Mouse (Mus musculus) intestine, embryonic 16.5 days (tissue): ENCODE results near the gene Nacc2. TPM values are rescaled to one million over a fixed set of nuclear protein-coding genes. Genes with fewer than 3 reads are reported as not detected.

ENCODE experiments used
- ATAC-seq: fragments of 200-750 bp; cut with Nextera tagmentation; 2 replicates; pipeline ENCODE4 v1.8.0; 2017; ENCODE audit warnings: moderate TSS enrichment, moderate library complexity
- H3K27ac ChIP-seq: fragments of 300-500 bp; sonication (generic); 2 replicates; pipeline ENCODE4 v1.5.1; 2014; ENCODE audit warnings: mild to moderate bottlenecking, low read length
- H3K27me3 ChIP-seq: fragments of 300-500 bp; sonication (generic); replicated peaks from 2 replicates; pipeline ENCODE4 v1.6.1; 2014; ENCODE audit warnings: low read length, control low read depth, mixed read lengths; ENCODE audit not compliant: control insufficient read depth, insufficient read depth
- H3K36me3 ChIP-seq: fragments of 300-500 bp; sonication (generic); 2 replicates; pipeline ENCODE4 v1.6.1; 2014; ENCODE audit warnings: low read length, control low read depth; ENCODE audit not compliant: control insufficient read depth, insufficient read depth
- H3K4me1 ChIP-seq: fragments of 300-500 bp; sonication (generic); 2 replicates; pipeline ENCODE4 v1.6.1; 2014; ENCODE audit warnings: low read length, control low read depth, mixed read lengths; ENCODE audit not compliant: control insufficient read depth, insufficient read depth
- H3K4me2 ChIP-seq: fragments of 300-500 bp; sonication (generic); 2 replicates; pipeline ENCODE4 v1.6.1; 2014; ENCODE audit warnings: low read depth, low read length, control low read depth
- H3K4me3 ChIP-seq: fragments of 300-500 bp; sonication (generic); 2 replicates; pipeline ENCODE4 v1.5.1; 2014; ENCODE audit warnings: mild to moderate bottlenecking, low read length
- H3K9ac ChIP-seq: fragments of 300-500 bp; sonication (generic); 2 replicates; pipeline ENCODE4 v1.6.1; 2014; ENCODE audit warnings: low read depth, low read length
- H3K9me3 ChIP-seq: fragments of 300-500 bp; sonication (generic); 2 replicates; pipeline ENCODE4 v1.6.1; 2016; ENCODE audit warnings: low read length, control low read depth; ENCODE audit not compliant: control insufficient read depth
- WGBS: fragments of 180-500 bp; shearing (Covaris S2); extraction: QIAGEN DNeasy Blood & Tissue Kit; methylation state at CpG from one replicate; pipeline ENCODE4 v1.1.7; 2014; 5-methylcytosine and 5-hydroxymethylcytosine counted together
- polyA plus RNA-seq: library from polyadenylated mRNA; unstranded; fragments of >200 nt; fragmentation: Nextera tagmentation; extraction: Ambion mirVana; gene quantifications from 2 replicates; pipeline ENCODE4 v1.2.1, GENCODE M21; 2015

The Nacc2 gene
- polyA plus RNA-seq, 1 experiment from 2014 or later, result 18.6 TPM

GRCm38 (mm10) chr2:26090876-26091770 is 31.9 kb downstream of the Nacc2 start:
- Histone ChIP-seq H3K4me3 (peak overlapping the region; percentile 51), H3K36me3 (no peaks in the 10 kb centered on the region), H3K27ac (peak overlapping the region; percentile 53), H3K9ac (peak overlapping the region; percentile 73), H3K4me2 (peak overlapping the region; percentile 98), H3K9me3 (no peaks in the 10 kb centered on the region), H3K27me3 (0 out of 2 replicates have a peak, but pooled peaks cover 2% of the 10 kb centered on the region), H3K4me1 (peaks cover 15% of the 10 kb centered on the region)
- 2% methylated on average over 39 of the region's 39 CpGs for WGBS
- peak; percentile 39 for ATAC-seq

- H3K4me3 ChIP-seq, result no peak overlapping the region
- H3K4me1 ChIP-seq, result peaks cover 15% of the 10 kb centered on the region
- H3K9me3 ChIP-seq, result no peaks in the 10 kb centered on the region
- no peak overlapping the region for H3K27ac ChIP-seq
- H3K27me3 ChIP-seq, result 0 out of 2 replicates have a peak, but pooled peaks cover 2% of the 10 kb centered on the region
- H3K9ac ChIP-seq, result no peak overlapping the region
- no peak for ATAC-seq
- 76% methylated on average over 2 of the region's 2 CpGs for WGBS
- H3K36me3 ChIP-seq, result no peaks in the 10 kb centered on the region
- no peak overlapping the region for H3K4me2 ChIP-seq
Observed at GRCm38 (mm10) chr2:26089005-26089404, 34.0 kb downstream of the Nacc2 start.

- Histone ChIP-seq H3K9ac (no peak overlapping the region), H3K4me3 (no peak overlapping the region), H3K9me3 (no peaks in the 10 kb centered on the region), H3K4me1 (peaks cover 12% of the 10 kb centered on the region), H3K36me3 (no peaks in the 10 kb centered on the region), H3K27me3 (0 out of 2 replicates have a peak, but pooled peaks cover 2% of the 10 kb centered on the region), H3K4me2 (no peak overlapping the region), H3K27ac (no peak overlapping the region)
- WGBS, result 69% methylated on average over 4 of the region's 4 CpGs
- peak; percentile 71 for ATAC-seq
Observed at GRCm38 (mm10) chr2:26086926-26087600, 36.0 kb downstream of the Nacc2 start.

- Histone ChIP-seq H3K4me2 (no peak overlapping the region), H3K9ac (no peak overlapping the region), H3K9me3 (no peaks in the 10 kb centered on the region), H3K4me3 (no peak overlapping the region), H3K27me3 (0 out of 2 replicates have a peak, but pooled peaks cover 2% of the 10 kb centered on the region), H3K27ac (no peak overlapping the region), H3K4me1 (peaks cover 7% of the 10 kb centered on the region), H3K36me3 (no peaks in the 10 kb centered on the region)
- ATAC-seq, result no peak
- 82% methylated on average over 4 of the region's 4 CpGs for WGBS
Observed at GRCm38 (mm10) chr2:26086505-26086904, 36.5 kb downstream of the Nacc2 start.

GRCm38 (mm10) chr2:26082883-26083282 is 40.1 kb downstream of the Nacc2 start:
- Histone ChIP-seq H3K36me3 (no peaks in the 10 kb centered on the region), H3K4me2 (no peak overlapping the region), H3K9ac (no peak overlapping the region), H3K9me3 (no peaks in the 10 kb centered on the region), H3K27me3 (no peaks in the 10 kb centered on the region), H3K4me1 (no peaks in the 10 kb centered on the region), H3K4me3 (no peak overlapping the region), H3K27ac (no peak overlapping the region)
- ATAC-seq, result no peak
- 68% methylated on average over 4 of the region's 4 CpGs for WGBS

- Histone ChIP-seq H3K4me2 (no peak overlapping the region), H3K27me3 (no peaks in the 10 kb centered on the region), H3K9ac (no peak overlapping the region), H3K36me3 (no peaks in the 10 kb centered on the region), H3K4me1 (no peaks in the 10 kb centered on the region), H3K9me3 (no peaks in the 10 kb centered on the region), H3K4me3 (no peak overlapping the region), H3K27ac (no peak overlapping the region)
- ATAC-seq, result no peak
- WGBS, result 68% methylated on average over 3 of the region's 3 CpGs
Observed at GRCm38 (mm10) chr2:26080830-26081229, 42.2 kb downstream of the Nacc2 start.

- 84% methylated on average over 4 of the region's 4 CpGs for WGBS
- no peaks in the 10 kb centered on the region for H3K27me3 ChIP-seq
- H3K4me3 ChIP-seq, result no peak overlapping the region
- no peaks in the 10 kb centered on the region for H3K9me3 ChIP-seq
- H3K4me2 ChIP-seq, result no peak overlapping the region
- no peak overlapping the region for H3K9ac ChIP-seq
- no peak overlapping the region for H3K27ac ChIP-seq
- H3K4me1 ChIP-seq, result no peaks in the 10 kb centered on the region
- ATAC-seq, result no peak
- no peaks in the 10 kb centered on the region for H3K36me3 ChIP-seq
Observed at GRCm38 (mm10) chr2:26079409-26079808, 43.6 kb downstream of the Nacc2 start.

- no peaks in the 10 kb centered on the region for H3K36me3 ChIP-seq
- H3K4me1 ChIP-seq, result no peaks in the 10 kb centered on the region
- WGBS, result 82% methylated on average over 4 of the region's 4 CpGs
- H3K27ac ChIP-seq, result no peak overlapping the region
- no peaks in the 10 kb centered on the region for H3K9me3 ChIP-seq
- no peak overlapping the region for H3K4me3 ChIP-seq
- no peaks in the 10 kb centered on the region for H3K27me3 ChIP-seq
- H3K4me2 ChIP-seq, result no peak overlapping the region
- ATAC-seq, result no peak
- H3K9ac ChIP-seq, result no peak overlapping the region
Observed at GRCm38 (mm10) chr2:26077068-26077467, 46.0 kb downstream of the Nacc2 start.

GRCm38 (mm10) chr2:26076121-26076520 is 46.9 kb downstream of the Nacc2 start:
- 57% methylated on average over 2 of the region's 2 CpGs for WGBS
- ATAC-seq, result no peak
- no peaks in the 10 kb centered on the region for H3K9me3 ChIP-seq
- no peaks in the 10 kb centered on the region for H3K27me3 ChIP-seq
- H3K27ac ChIP-seq, result no peak overlapping the region
- no peaks in the 10 kb centered on the region for H3K4me1 ChIP-seq
- no peaks in the 10 kb centered on the region for H3K36me3 ChIP-seq
- no peak overlapping the region for H3K4me3 ChIP-seq
- no peak overlapping the region for H3K9ac ChIP-seq
- H3K4me2 ChIP-seq, result no peak overlapping the region
